ENCODE assay signal across 10 mouse cellular contexts in the genomic region with DNA sequence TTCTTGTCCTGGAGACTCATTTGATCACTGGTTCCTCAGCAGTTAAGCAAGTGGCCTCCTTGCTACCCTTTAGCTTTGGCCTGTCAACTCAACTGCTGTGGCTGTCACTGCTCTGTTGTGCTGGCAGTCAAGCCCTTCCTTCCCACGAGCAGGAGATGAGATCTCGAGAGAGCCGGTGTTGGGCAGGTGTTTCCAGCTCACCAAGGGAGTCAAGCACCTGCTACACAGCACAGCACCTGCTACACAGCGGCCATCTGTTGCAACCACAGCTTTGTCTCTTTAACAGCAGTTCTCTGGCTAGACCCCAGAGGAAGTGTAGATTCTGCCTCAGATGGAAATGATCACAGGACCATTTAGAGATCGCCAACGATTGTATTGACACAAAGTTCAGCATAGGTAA. TPM values are rescaled to one million over a fixed set of nuclear protein-coding genes. Genes with fewer than 3 reads are reported as not detected.
DNase-seq lines count a peak whose midpoint lies in the region; ATAC-seq and TF ChIP-seq lines count a peak whose summit lies in the region.
"Had no signal": no experiment of that assay in that cellular context is flagged by ENCODE, and none has a peak within 500 bp of the region (broad histone marks: within the 10 kb centered on the region; RNA-seq: fewer than 3 reads in every experiment).

No protein-coding gene starts in this region.

- no peak overlapping the region for H3K27ac ChIP-seq in liver, postnatal 0 days (ENCODE audit: low read depth)
- no peak overlapping the region for H3K27ac ChIP-seq in forebrain, postnatal 0 days (ENCODE audit: low read depth, low read length)
- H3K27ac ChIP-seq: liver, embryonic 15.5 days had no signal

- no peaks in the 10 kb centered on the region for H3K4me1 ChIP-seq in liver, postnatal 0 days (ENCODE audit: insufficient read depth)
- no peaks in the 10 kb centered on the region for H3K4me1 ChIP-seq in forebrain, postnatal 0 days (ENCODE audit: insufficient read depth)
- H3K4me1 ChIP-seq: liver, embryonic 15.5 days had no signal

- TF ChIP-seq EP300 in liver, postnatal 0 days (IDR thresholded peaks at IDR 0.05; ENCODE audit: low read depth) = no peak

- no peak overlapping the region for H3K4me2 ChIP-seq in liver, postnatal 0 days (ENCODE audit: low read depth, low read length)
- H3K4me2 ChIP-seq in forebrain, postnatal 0 days (ENCODE audit: low read depth) = no peak overlapping the region
- H3K4me2 ChIP-seq: liver, embryonic 15.5 days had no signal

- ATAC-seq in liver, postnatal 0 days = peak; percentile 57
- ATAC-seq in forebrain, postnatal 0 days = peak; percentile 28; the same call in 1 of the 2 replicates

- peaks cover 24% of the 10 kb centered on the region for H3K36me3 ChIP-seq in liver, postnatal 0 days (replicated peaks; ENCODE audit: insufficient read depth, low read length)
- peaks cover 29% of the 10 kb centered on the region for H3K36me3 ChIP-seq in forebrain, postnatal 0 days (ENCODE audit: insufficient read depth)

- no peak overlapping the region for H3K4me3 ChIP-seq in liver, postnatal 0 days (ENCODE audit: low read depth, low read length)
- H3K4me3 ChIP-seq in forebrain, postnatal 0 days (ENCODE audit: low read depth, low read length) = no peak overlapping the region
- H3K4me3 ChIP-seq: liver, embryonic 15.5 days had no signal

- H3K27me3 ChIP-seq in liver, postnatal 0 days (ENCODE audit: insufficient read depth, low read length) = no peaks in the 10 kb centered on the region
- H3K27me3 ChIP-seq in forebrain, postnatal 0 days (ENCODE audit: insufficient read depth, low read length) = no peaks in the 10 kb centered on the region
- H3K27me3 ChIP-seq: liver, embryonic 15.5 days had no signal

- WGBS in liver, postnatal 0 days (ENCODE audit: insufficient replicate concordance) = 46% methylated on average over 6 of the region's 6 CpGs
- WGBS in forebrain, postnatal 0 days = 59% methylated on average over 6 of the region's 6 CpGs

- TF ChIP-seq CTCF in liver, postnatal 0 days (IDR thresholded peaks at IDR 0.05; ENCODE audit: low read depth) = no peak
- no peak for TF ChIP-seq CTCF in forebrain, postnatal 0 days (IDR thresholded peaks at IDR 0.05; ENCODE audit: low read depth)

- H3K9ac ChIP-seq in liver, postnatal 0 days (replicated peaks) = no peak overlapping the region
- H3K9ac ChIP-seq in forebrain, postnatal 0 days = no peak overlapping the region
- H3K9ac ChIP-seq: liver, embryonic 15.5 days had no signal

- H3K9me3 ChIP-seq in liver, postnatal 0 days (ENCODE audit: low read length) = no peaks in the 10 kb centered on the region
- H3K9me3 ChIP-seq in forebrain, postnatal 0 days (ENCODE audit: low read length) = no peaks in the 10 kb centered on the region
- H3K9me3 ChIP-seq: G1E; liver, embryonic 15.5 days had no signal

- peak; percentile 41 for DNase-seq in liver, postnatal 0 days
- DNase-seq in liver = no peak
- no peak for DNase-seq in forebrain, postnatal 0 days
- peak; percentile 10 for DNase-seq in mesoderm, embryonic 11.5 days (ENCODE audit: low read depth, low spot score)
- DNase-seq in thymus, postnatal 0 days (ENCODE audit: low spot score) = peak; percentile 93
- DNase-seq in left cerebral cortex, adult 8-10 months (ENCODE audit: low spot score in 2 of 2) = no peak
- no peak for DNase-seq in urinary bladder, postnatal 10 days (ENCODE audit: low spot score)
- DNase-seq in lung, postnatal 10 days = no peak

RNA-seq across cellular contexts. Expression of gene Gal, which starts 37.3 kb away (rescaled TPM):
- 0.14 TPM in 1 of 2 replicates, not detected in the other for polyA plus RNA-seq in liver, postnatal 0 days (2015; fragmentation: Nextera tagmentation; extraction: Ambion mirVana)
- 2.0 and 2.1 TPM in 2 replicates for total RNA-seq in forebrain, postnatal 0 days (2014; rRNA removed)
- polyA plus RNA-seq in forebrain, postnatal 0 days (2015; fragmentation: Nextera tagmentation; extraction: Ambion mirVana) = 14.1 and 21.9 TPM in 2 replicates
- 7.2 and 7.4 TPM in 2 replicates for polyA plus RNA-seq in thymus, postnatal 0 days (2015; fragmentation: Nextera tagmentation; extraction: Ambion mirVana)
- total RNA-seq in left cerebral cortex, adult 8-10 months (2022) = 1 to 10 TPM in 3 of 4 experiments, under 1 TPM in 1; 0.82 to 3.3 (median 1.6) TPM
- total RNA-seq: G1E had no signal
- polyA plus RNA-seq: G1E had no signal

Comparison
In these comparisons a context has a peak if more than half of its experiments do, and no peak if none do; other contexts are left out.
1. DNase-seq: peak in liver, postnatal 0 days (single experiment), mesoderm, embryonic 11.5 days (single experiment) and thymus, postnatal 0 days (single experiment); none in liver (single experiment), forebrain, postnatal 0 days (single experiment), left cerebral cortex, adult 8-10 months (0 of 2), urinary bladder, postnatal 10 days (single experiment) and lung, postnatal 10 days (single experiment).